Comparison of ENCODE assay signal across 21 mouse cellular contexts in the genomic region with DNA sequence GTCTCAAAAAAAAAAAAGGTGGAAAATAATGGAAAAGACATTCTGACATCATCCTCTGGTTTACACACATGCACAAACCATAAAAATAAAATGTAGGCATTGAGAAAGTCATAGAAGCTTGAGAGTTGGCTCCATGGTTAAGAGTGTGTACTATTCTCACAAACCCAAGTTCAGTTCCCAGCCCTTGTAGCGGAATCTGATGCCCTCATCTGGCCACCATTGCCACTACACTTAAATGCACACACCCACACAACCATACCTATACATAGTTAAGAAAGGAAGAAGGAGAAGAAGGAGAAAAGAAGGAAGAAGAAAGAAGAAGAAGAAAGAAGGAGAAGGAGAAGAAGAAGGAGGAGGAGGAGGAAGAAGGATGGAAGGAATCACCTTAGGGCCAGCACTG.
DNase-seq lines count a peak whose midpoint lies in the region; ATAC-seq and TF ChIP-seq lines count a peak whose summit lies in the region.
"Had no signal": no experiment of that assay in that cellular context is flagged by ENCODE, and none has a peak within 500 bp of the region (broad histone marks: within the 10 kb centered on the region; RNA-seq: fewer than 3 reads in every experiment).

No protein-coding gene starts in this region.

- H3K79me2 ChIP-seq in heart, adult 2 months (replicated peaks; ENCODE audit: control insufficient read depth, insufficient read depth, low read length) = no peaks in the 10 kb centered on the region

- intact Hi-C loops in heart, adult 2 months (cut with DNase I) = no loop called here
- intact Hi-C loops in heart, postnatal 10 days (cut with DNase I) = loop anchor here (2.0 kb wide), 1 partner anchor 49 kb away; no protein-coding TSS in a partner anchor

- TF ChIP-seq POLR2A in heart, adult 2 months (IDR thresholded peaks at IDR 0.05; ENCODE audit: insufficient read depth, low read depth, low read length) = no peak

- ATAC-seq in lung, embryonic 14.5 days (ENCODE audit: insufficient read depth) = no peak
- ATAC-seq in inflammation-experienced regulatory T-cells, adult 6 months = no peak
- ATAC-seq: activated CD4-positive, CD25-positive, alpha-beta regulatory T cell, adult 4 months; forebrain, embryonic 16.5 days; midbrain, embryonic 16.5 days had no signal

- no peaks in the 10 kb centered on the region for H3K9me3 ChIP-seq in lung, embryonic 14.5 days (ENCODE audit: low read depth, low read length)
- H3K9me3 ChIP-seq: embryonic facial prominence, embryonic 12.5 days; heart, embryonic 15.5 days; stomach, embryonic 15.5 days had no signal

- H3K27ac ChIP-seq in heart, adult 2 months = no peak overlapping the region
- H3K27ac ChIP-seq in lung, embryonic 14.5 days (ENCODE audit: low read depth) = no peak overlapping the region
- H3K27ac ChIP-seq: embryonic facial prominence, embryonic 12.5 days; heart, embryonic 15.5 days; hindbrain, embryonic 12.5 days; stomach, embryonic 15.5 days had no signal

- peak; percentile 35 for TF ChIP-seq CTCF in heart, adult 2 months (IDR thresholded peaks at IDR 0.05)
- TF ChIP-seq CTCF in lung, embryonic 14.5 days (IDR thresholded peaks at IDR 0.05; ENCODE audit: low read depth) = peak; percentile 24; the same call in 1 of the 2 replicates

- no peak for TF ChIP-seq EP300 in heart, adult 2 months (IDR thresholded peaks at IDR 0.05; ENCODE audit: insufficient read depth, low read depth, low read length)

- H3K4me2 ChIP-seq in lung, embryonic 14.5 days = no peak overlapping the region
- H3K4me2 ChIP-seq: embryonic facial prominence, embryonic 12.5 days; heart, embryonic 15.5 days; hindbrain, embryonic 12.5 days; liver, embryonic 11.5 days; stomach, embryonic 15.5 days had no signal

- no peaks in the 10 kb centered on the region for H3K27me3 ChIP-seq in heart, adult 2 months (ENCODE audit: control insufficient read depth, insufficient read depth, low read length)
- H3K27me3 ChIP-seq in lung, embryonic 14.5 days (ENCODE audit: insufficient read depth, low read length) = no peaks in the 10 kb centered on the region
- H3K27me3 ChIP-seq in splenic B cell, adult 2 months (ENCODE audit: control insufficient read depth, insufficient read depth, low read length, poor library complexity, severe bottlenecking) = no peaks in the 10 kb centered on the region
- H3K27me3 ChIP-seq: embryonic facial prominence, embryonic 12.5 days; heart, embryonic 15.5 days; hindbrain, embryonic 12.5 days; stomach, embryonic 15.5 days had no signal

- DNase-seq in heart, adult 2 months = no peak
- DNase-seq in heart, postnatal 10 days = no peak
- no peak for DNase-seq in lung, embryonic 14.5 days
- DNase-seq in lung, postnatal 14 days = no peak
- peak; percentile 41 for DNase-seq in R1 (ENCODE audit: low read depth, low spot score)
- DNase-seq in splenic B cell, adult 2 months (ENCODE audit: low read depth, low spot score) = peak; percentile 58
- DNase-seq in ovary, postnatal 14 days (ENCODE audit: low spot score) = no peak
- DNase-seq: adrenal gland, postnatal 36 days; cerebellum, adult 11 months; heart, adult 18-20 months; kidney, adult 11 months; lung, postnatal 10 days had no signal

- no peak overlapping the region for H3K9ac ChIP-seq in heart, adult 2 months (ENCODE audit: low read depth, low read length)
- no peak overlapping the region for H3K9ac ChIP-seq in lung, embryonic 14.5 days
- H3K9ac ChIP-seq: embryonic facial prominence, embryonic 12.5 days; heart, embryonic 15.5 days; hindbrain, embryonic 12.5 days; stomach, embryonic 15.5 days had no signal

- H3K4me3 ChIP-seq in heart, adult 2 months = no peak overlapping the region
- H3K4me3 ChIP-seq in lung, embryonic 14.5 days (ENCODE audit: low read depth, low read length) = no peak overlapping the region
- H3K4me3 ChIP-seq: embryonic facial prominence, embryonic 12.5 days; heart, embryonic 15.5 days; hindbrain, embryonic 12.5 days; stomach, embryonic 15.5 days had no signal

- WGBS in heart, adult 2 months = 96% methylated on average over 1 of the region's 1 CpGs
- 92% methylated on average over 1 of the region's 1 CpGs for WGBS in lung, embryonic 14.5 days

- peaks cover 7% of the 10 kb centered on the region for H3K4me1 ChIP-seq in heart, adult 2 months (ENCODE audit: control insufficient read depth, insufficient read depth, low read length)
- no peaks in the 10 kb centered on the region for H3K4me1 ChIP-seq in lung, embryonic 14.5 days (ENCODE audit: insufficient read depth)
- H3K4me1 ChIP-seq: embryonic facial prominence, embryonic 12.5 days; heart, embryonic 15.5 days; hindbrain, embryonic 12.5 days; stomach, embryonic 15.5 days had no signal

- no peaks in the 10 kb centered on the region; the same call in 1 of the 2 replicates for H3K36me3 ChIP-seq in heart, adult 2 months (ENCODE audit: control insufficient read depth, insufficient read depth, low read length)
- no peaks in the 10 kb centered on the region for H3K36me3 ChIP-seq in lung, embryonic 14.5 days (ENCODE audit: insufficient read depth)
- H3K36me3 ChIP-seq in splenic B cell, adult 2 months (ENCODE audit: control insufficient read depth, insufficient read depth, low read length, poor library complexity, severe bottlenecking) = peaks cover 16% of the 10 kb centered on the region
- H3K36me3 ChIP-seq: embryonic facial prominence, embryonic 12.5 days; heart, embryonic 15.5 days; hindbrain, embryonic 12.5 days; stomach, embryonic 15.5 days had no signal

Comparison
In these comparisons a context has a peak if more than half of its experiments do, and no peak if none do; other contexts are left out.
1. DNase-seq: peak in R1 (single experiment) and splenic B cell, adult 2 months (single experiment); none in heart, adult 2 months (0 of 2), heart, postnatal 10 days (0 of 2), lung, embryonic 14.5 days (single experiment), lung, postnatal 14 days (single experiment) and ovary, postnatal 14 days (single experiment).